ENCODE assay signal across 21 mouse cellular contexts in genomic region chr13:93326326-93326725, GRCm38 (mm10). TPM values are rescaled to one million over a fixed set of nuclear protein-coding genes. Genes with fewer than 3 reads are reported as not detected.
DNase-seq lines count a peak whose midpoint lies in the region; ATAC-seq and TF ChIP-seq lines count a peak whose summit lies in the region.
"Had no signal": no experiment of that assay in that cellular context is flagged by ENCODE, and none has a peak within 500 bp of the region (broad histone marks: within the 10 kb centered on the region; RNA-seq: fewer than 3 reads in every experiment).

No protein-coding gene starts in this region.

- no peaks in the 10 kb centered on the region for H3K9me3 ChIP-seq in midbrain, embryonic 11.5 days (ENCODE audit: control insufficient read depth, low read length)
- no peaks in the 10 kb centered on the region for H3K9me3 ChIP-seq in midbrain, embryonic 15.5 days
- H3K9me3 ChIP-seq: embryonic facial prominence, embryonic 10.5 days; embryonic facial prominence, embryonic 12.5 days; forebrain, embryonic 13.5 days had no signal

- H3K4me3 ChIP-seq in gastrocnemius, adult 2 months: no peak overlapping the region
- H3K4me3 ChIP-seq in midbrain, embryonic 11.5 days (ENCODE audit: low read depth, low read length): no peak overlapping the region
- H3K4me3 ChIP-seq in midbrain, embryonic 15.5 days: no peak overlapping the region
- no peak overlapping the region for H3K4me3 ChIP-seq in thymus, adult 2 months (ENCODE audit: control insufficient read depth, insufficient read depth, low read length)
- H3K4me3 ChIP-seq: embryonic facial prominence, embryonic 10.5 days; embryonic facial prominence, embryonic 12.5 days; forebrain, embryonic 13.5 days had no signal

- H3K4me2 ChIP-seq in midbrain, embryonic 11.5 days: no peak overlapping the region
- no peak overlapping the region for H3K4me2 ChIP-seq in midbrain, embryonic 15.5 days
- H3K4me2 ChIP-seq: embryonic facial prominence, embryonic 12.5 days; forebrain, embryonic 13.5 days had no signal

- 92% methylated on average over 3 of the region's 3 CpGs for WGBS in midbrain, embryonic 11.5 days
- WGBS in midbrain, embryonic 15.5 days: 90% methylated on average over 3 of the region's 3 CpGs
- WGBS in thymus, adult 2 months: 70% methylated on average over 3 of the region's 3 CpGs

- no peak for ATAC-seq in midbrain, embryonic 11.5 days (ENCODE audit: low FRiP score)
- no peak for ATAC-seq in midbrain, embryonic 15.5 days (replicated peaks)
- ATAC-seq: activated CD4-positive, CD25-positive, alpha-beta regulatory T cell, adult 4 months; forebrain, embryonic 13.5 days; forebrain, embryonic 16.5 days; Patski had no signal

- no peaks in the 10 kb centered on the region for H3K27me3 ChIP-seq in midbrain, embryonic 11.5 days (ENCODE audit: control insufficient read depth, insufficient read depth, low read length)
- H3K27me3 ChIP-seq in midbrain, embryonic 15.5 days (replicated peaks): no peaks in the 10 kb centered on the region
- no peaks in the 10 kb centered on the region for H3K27me3 ChIP-seq in splenic B cell, adult 2 months (ENCODE audit: control insufficient read depth, insufficient read depth, low read length, poor library complexity, severe bottlenecking)
- no peaks in the 10 kb centered on the region for H3K27me3 ChIP-seq in thymus, adult 2 months (ENCODE audit: control insufficient read depth, insufficient read depth, low read length)
- H3K27me3 ChIP-seq: embryonic facial prominence, embryonic 12.5 days; forebrain, embryonic 13.5 days; Patski had no signal

- no peaks in the 10 kb centered on the region for H3K4me1 ChIP-seq in midbrain, embryonic 11.5 days (ENCODE audit: control insufficient read depth, insufficient read depth, low read length)
- H3K4me1 ChIP-seq in midbrain, embryonic 15.5 days: no peaks in the 10 kb centered on the region
- no peaks in the 10 kb centered on the region for H3K4me1 ChIP-seq in thymus, adult 2 months (replicated peaks; ENCODE audit: control insufficient read depth, insufficient read depth, low read length)
- H3K4me1 ChIP-seq: embryonic facial prominence, embryonic 10.5 days; embryonic facial prominence, embryonic 12.5 days; forebrain, embryonic 13.5 days had no signal

- intact Hi-C loops in gastrocnemius, adult 2 months (cut with DNase I): no loop called here
- intact Hi-C loops in gastrocnemius, postnatal 36 days (cut with DNase I): no loop called here

- H3K36me3 ChIP-seq in midbrain, embryonic 11.5 days (ENCODE audit: control insufficient read depth, insufficient read depth, low read length): no peaks in the 10 kb centered on the region
- H3K36me3 ChIP-seq in midbrain, embryonic 15.5 days (replicated peaks): no peaks in the 10 kb centered on the region
- H3K36me3 ChIP-seq in splenic B cell, adult 2 months (ENCODE audit: control insufficient read depth, insufficient read depth, low read length, poor library complexity, severe bottlenecking): no peaks in the 10 kb centered on the region
- no peaks in the 10 kb centered on the region for H3K36me3 ChIP-seq in thymus, adult 2 months (ENCODE audit: control insufficient read depth, insufficient read depth, low read length)
- H3K36me3 ChIP-seq: embryonic facial prominence, embryonic 12.5 days had no signal

- H3K9ac ChIP-seq in midbrain, embryonic 11.5 days (ENCODE audit: low read length): no peak overlapping the region
- H3K9ac ChIP-seq in midbrain, embryonic 15.5 days: no peak overlapping the region
- H3K9ac ChIP-seq: embryonic facial prominence, embryonic 12.5 days; forebrain, embryonic 13.5 days had no signal

- no peak for DNase-seq in gastrocnemius, adult 2 months
- no peak for DNase-seq in gastrocnemius, postnatal 36 days
- DNase-seq in midbrain, embryonic 11.5 days (ENCODE audit: low spot score, missing footprints): peak; percentile 69
- DNase-seq in A20 (ENCODE audit: low read depth, low spot score): peak; percentile 49
- DNase-seq in splenic B cell, adult 2 months (ENCODE audit: low read depth, low spot score): peak; percentile 48
- no peak for DNase-seq in thymus, adult 2 months
- DNase-seq: adrenal gland, adult 8-10 months; adrenal gland, postnatal 14 days; adrenal gland, postnatal 36 days; cerebellum, adult 11-12 months; cerebellum, adult 2 months; cerebellum, adult 9-10 months; cerebellum, postnatal 10 days; cerebellum, postnatal 25 days had no signal

- no peak for TF ChIP-seq POLR2A in thymus, adult 2 months (IDR thresholded peaks at IDR 0.05; ENCODE audit: control insufficient read depth, extremely low read depth, insufficient read depth, low read length, poor library complexity)

- H3K27ac ChIP-seq in gastrocnemius, adult 2 months: peak overlapping the region; percentile 32; the same call in 1 of the 2 replicates
- H3K27ac ChIP-seq in midbrain, embryonic 11.5 days (ENCODE audit: low read depth, low read length): no peak overlapping the region
- no peak overlapping the region for H3K27ac ChIP-seq in midbrain, embryonic 15.5 days
- no peak overlapping the region for H3K27ac ChIP-seq in thymus, adult 2 months (ENCODE audit: control insufficient read depth, insufficient read depth, low read length)
- H3K27ac ChIP-seq: embryonic facial prominence, embryonic 10.5 days; embryonic facial prominence, embryonic 12.5 days; forebrain, embryonic 13.5 days had no signal

- no peak for TF ChIP-seq CTCF in gastrocnemius, adult 2 months (IDR thresholded peaks at IDR 0.05)
- TF ChIP-seq CTCF in thymus, adult 2 months (IDR thresholded peaks at IDR 0.05; ENCODE audit: borderline replicate concordance, control insufficient read depth, extremely low read depth, insufficient read depth, low read length, poor library complexity): no peak

RNA-seq across cellular contexts. Expression of gene Homer1, which starts 26.9 kb away (rescaled TPM):
- total RNA-seq in gastrocnemius, adult 2 months (2021): 100 to 1,000 TPM in 1 of 2 experiments, 10 to 100 TPM in 1; 97.0 to 104 TPM
- 100 to 1,000 TPM in 1 of 2 experiments, 10 to 100 TPM in 1; 86.4 to 108 TPM for total RNA-seq in gastrocnemius, postnatal 36 days (2021)
- 11.1 and 11.6 TPM in 2 replicates for polyA plus RNA-seq in midbrain, embryonic 11.5 days (2014; fragmentation: Nextera tagmentation; extraction: Ambion mirVana)
- 11.0 and 11.1 TPM in 2 replicates for polyA plus RNA-seq in midbrain, embryonic 15.5 days (2015; fragmentation: Nextera tagmentation; extraction: Ambion mirVana)
- polyA plus RNA-seq in thymus, adult 2 months (2012; rRNA removed): 2.5 and 3.5 TPM in 2 replicates

Comparison
In these comparisons a context has a peak if more than half of its experiments do, and no peak if none do; other contexts are left out.
1. DNase-seq: peak in midbrain, embryonic 11.5 days (single experiment), A20 (single experiment) and splenic B cell, adult 2 months (single experiment); none in gastrocnemius, adult 2 months (single experiment), gastrocnemius, postnatal 36 days (0 of 2) and thymus, adult 2 months (single experiment).